Mouse (Mus musculus): ENCODE measurements around the gene Usp17ld.
"Not testable (repeated sequence)": the region's sequence is repeated elsewhere in the genome, so short reads cannot be mapped to it uniquely, and the experiment has no call there.

The Usp17ld gene

DNA sequence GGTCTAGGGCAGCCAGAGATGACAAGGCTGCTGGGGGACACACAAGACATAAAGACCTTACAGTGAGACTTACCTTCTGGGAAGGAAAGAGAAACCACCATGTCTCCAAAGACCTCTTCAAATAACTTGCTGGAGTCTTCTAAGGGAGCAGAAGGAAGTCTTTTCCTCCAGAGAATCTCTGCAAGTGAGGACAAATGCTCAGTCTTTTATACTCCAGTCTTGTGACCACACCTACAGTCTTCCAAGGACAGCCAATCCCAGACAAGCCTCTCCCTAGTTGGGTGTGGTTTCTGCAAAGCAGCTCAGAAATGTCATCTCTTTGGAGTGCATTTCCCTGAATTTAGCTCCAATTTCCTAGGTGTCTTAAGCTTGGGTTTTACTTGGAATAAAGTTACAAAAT lies at the start of gene Usp17ld:
Usp17ld (minus strand) TSS at position 101 of the 400 bp plus-strand sequence.
- DNase-seq (ENCODE audit: low spot score in 2 of 2), result not testable (repeated sequence)

DNA sequence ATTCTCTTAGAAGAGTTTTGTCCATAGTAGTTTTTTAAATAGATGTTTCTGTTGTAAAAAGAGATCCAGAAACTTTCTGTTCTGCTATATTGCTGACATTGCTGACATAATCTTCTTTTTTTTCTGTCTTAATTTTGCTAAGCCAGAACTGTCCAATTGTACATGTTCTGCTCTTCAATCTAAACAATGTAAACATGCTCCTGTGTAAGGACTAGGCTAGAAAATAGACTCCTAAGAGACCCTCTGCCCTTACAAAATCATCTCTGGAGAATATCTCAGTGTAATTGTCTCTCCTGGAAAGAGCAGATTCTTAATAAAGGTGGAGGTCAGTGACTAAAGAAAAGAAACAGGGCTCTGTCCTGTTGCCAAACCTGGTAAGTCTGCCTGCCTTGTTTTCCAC lies 35.6 kb downstream of the Usp17ld start, which contains the start of gene Olfr594:
Olfr594 (plus strand) TSS at position 301 of the 400 bp plus-strand sequence.
- DNase-seq (ENCODE audit: low spot score in 2 of 2), result no peak

DNA sequence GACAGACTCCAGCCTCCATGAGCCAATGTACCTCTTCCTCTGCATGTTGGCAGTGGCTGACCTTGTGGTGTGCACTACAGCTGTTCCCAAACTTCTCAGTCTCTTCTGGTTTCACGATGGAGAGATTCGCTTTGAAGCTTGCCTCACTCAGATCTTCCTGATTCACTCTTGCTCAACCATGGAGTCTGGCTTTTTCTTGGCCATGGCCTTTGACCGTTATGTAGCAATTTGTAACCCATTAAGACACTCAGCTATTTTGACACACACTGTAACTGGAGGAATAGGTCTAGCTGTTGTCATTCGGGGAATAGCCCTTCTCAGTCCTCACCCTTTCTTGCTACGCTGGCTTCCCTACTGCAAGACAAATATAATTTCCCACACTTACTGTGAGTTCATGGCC lies 40.3 kb downstream of the Usp17ld start:
- not testable (repeated sequence) for DNase-seq (ENCODE audit: low spot score in 2 of 2)

DNA sequence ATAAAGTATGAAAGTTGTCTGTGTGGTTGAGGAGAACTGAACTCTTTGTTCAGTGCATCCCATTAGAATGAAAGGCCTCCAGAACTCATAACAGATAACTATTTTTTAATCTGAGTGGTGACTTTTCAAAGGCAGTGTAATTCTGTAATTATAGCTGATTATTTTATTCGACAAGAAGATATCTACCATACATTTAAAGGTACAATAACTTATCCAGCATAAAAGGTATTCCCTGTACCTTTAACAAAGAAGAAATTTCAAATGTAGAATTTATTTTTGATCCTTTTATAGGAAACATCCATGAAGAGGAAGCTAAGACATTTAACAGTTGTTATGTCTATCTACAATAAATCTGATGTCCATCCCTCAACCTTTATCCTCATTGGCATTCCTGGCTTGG lies 40.7 kb downstream of the Usp17ld start, which contains the start of gene Olfr593:
Olfr593 (plus strand) TSS at position 301 of the 400 bp plus-strand sequence.
- DNase-seq (ENCODE audit: low spot score in 2 of 2), result no peak

All from cerebellum, postnatal 4 days (tissue).